Mouse (Mus musculus): ENCODE measurements around the gene Acot2. TPM values are rescaled to one million over a fixed set of nuclear protein-coding genes. Genes with fewer than 3 reads are reported as not detected.
A peak's percentile ranks its signal among the peaks of the same experiment; 100 is the strongest.
"Not testable (repeated sequence)": the region's sequence is repeated elsewhere in the genome, so short reads cannot be mapped to it uniquely, and the experiment has no call there.

Acot2 gene
- polyA plus RNA-seq, 1 experiment: not detected

- H3K27ac ChIP-seq (ENCODE audit: insufficient read depth, low read depth, low read length): no peak overlapping the region
- 67% methylated on average over 3 of the region's 3 CpGs for WGBS
- H3K4me1 ChIP-seq (ENCODE audit: control insufficient read depth, insufficient read depth, low read length): peaks cover 12% of the 10 kb centered on the region
- 0 out of 2 replicates have a peak overlapping the region, but pooled peaks have one; percentile 52 for H3K4me3 ChIP-seq (ENCODE audit: insufficient read depth, low read depth, low read length)
- TF ChIP-seq POLR2A (IDR thresholded peaks at IDR 0.05; ENCODE audit: insufficient read depth, low read depth, low read length): no peak
- no peak for TF ChIP-seq CTCF (IDR thresholded peaks at IDR 0.05; ENCODE audit: insufficient read depth, low read depth, low read length)
These were observed 22.5 kb downstream of the Acot2 start for GRCm38 (mm10) chr12:84010201-84010600.

GRCm38 (mm10) chr12:84011251-84012040, 23.8 kb downstream of the Acot2 start:
- TF ChIP-seq POLR2A (IDR thresholded peaks at IDR 0.05; ENCODE audit: insufficient read depth, low read depth, low read length): no peak
- no peak for TF ChIP-seq CTCF (IDR thresholded peaks at IDR 0.05; ENCODE audit: insufficient read depth, low read depth, low read length)
- H3K4me1 ChIP-seq (ENCODE audit: control insufficient read depth, insufficient read depth, low read length): peaks cover 12% of the 10 kb centered on the region
- 10% methylated on average over 12 of the region's 12 CpGs for WGBS
- no peak overlapping the region for H3K4me3 ChIP-seq (ENCODE audit: insufficient read depth, low read depth, low read length)
- H3K27ac ChIP-seq (ENCODE audit: insufficient read depth, low read depth, low read length): peak overlapping the region; percentile 34

- Histone ChIP-seq H3K4me1 (ENCODE audit: control insufficient read depth, insufficient read depth, low read length) (peaks cover 12% of the 10 kb centered on the region), H3K27ac (ENCODE audit: insufficient read depth, low read depth, low read length) (no peak overlapping the region), H3K4me3 (ENCODE audit: insufficient read depth, low read depth, low read length) (no peak overlapping the region)
- WGBS: 65% methylated on average over 6 of the region's 6 CpGs
- TF ChIP-seq CTCF (IDR thresholded peaks at IDR 0.05; ENCODE audit: insufficient read depth, low read depth, low read length) (no peak), POLR2A (IDR thresholded peaks at IDR 0.05; ENCODE audit: insufficient read depth, low read depth, low read length) (no peak)
These were observed 25.5 kb downstream of the Acot2 start for GRCm38 (mm10) chr12:84013130-84013529.

- WGBS: 87% methylated on average over 7 of the region's 7 CpGs
- TF ChIP-seq POLR2A (IDR thresholded peaks at IDR 0.05; ENCODE audit: insufficient read depth, low read depth, low read length) (no peak), CTCF (IDR thresholded peaks at IDR 0.05; ENCODE audit: insufficient read depth, low read depth, low read length) (no peak)
- no peak overlapping the region for H3K4me3 ChIP-seq (ENCODE audit: insufficient read depth, low read depth, low read length)
- H3K27ac ChIP-seq (ENCODE audit: insufficient read depth, low read depth, low read length): no peak overlapping the region
- H3K4me1 ChIP-seq (ENCODE audit: control insufficient read depth, insufficient read depth, low read length): peaks cover 12% of the 10 kb centered on the region
These were observed 26.0 kb downstream of the Acot2 start for GRCm38 (mm10) chr12:84013701-84014100.

GRCm38 (mm10) chr12:84020528-84020927, 32.9 kb downstream of the Acot2 start:
- not testable (repeated sequence) for H3K4me3 ChIP-seq (ENCODE audit: insufficient read depth, low read depth, low read length); H3K27ac ChIP-seq (ENCODE audit: insufficient read depth, low read depth, low read length); H3K4me1 ChIP-seq (ENCODE audit: control insufficient read depth, insufficient read depth, low read length)
- WGBS: 25% methylated on average over 7 of the region's 7 CpGs

GRCm38 (mm10) chr12:84022266-84022665, 34.6 kb downstream of the Acot2 start:
- WGBS: 94% methylated on average over 4 of the region's 4 CpGs
- not testable (repeated sequence) for H3K4me1 ChIP-seq (ENCODE audit: control insufficient read depth, insufficient read depth, low read length); H3K4me3 ChIP-seq (ENCODE audit: insufficient read depth, low read depth, low read length); H3K27ac ChIP-seq (ENCODE audit: insufficient read depth, low read depth, low read length)

GRCm38 (mm10) chr12:84023052-84023745, 35.5 kb downstream of the Acot2 start:
- Histone ChIP-seq H3K27ac (ENCODE audit: insufficient read depth, low read depth, low read length) (no peak overlapping the region), H3K4me3 (ENCODE audit: insufficient read depth, low read depth, low read length) (no peak overlapping the region), H3K4me1 (ENCODE audit: control insufficient read depth, insufficient read depth, low read length) (no peaks in the 10 kb centered on the region)
- TF ChIP-seq POLR2A (IDR thresholded peaks at IDR 0.05; ENCODE audit: insufficient read depth, low read depth, low read length): no peak
- TF ChIP-seq CTCF (IDR thresholded peaks at IDR 0.05; ENCODE audit: insufficient read depth, low read depth, low read length): no peak
- WGBS: 88% methylated on average over 9 of the region's 9 CpGs

- H3K27ac ChIP-seq (ENCODE audit: insufficient read depth, low read depth, low read length): no peak overlapping the region
- TF ChIP-seq CTCF (IDR thresholded peaks at IDR 0.05; ENCODE audit: insufficient read depth, low read depth, low read length) (no peak), POLR2A (IDR thresholded peaks at IDR 0.05; ENCODE audit: insufficient read depth, low read depth, low read length) (no peak)
- H3K4me1 ChIP-seq (ENCODE audit: control insufficient read depth, insufficient read depth, low read length): no peaks in the 10 kb centered on the region
- 86% methylated on average over 7 of the region's 7 CpGs for WGBS
- no peak overlapping the region for H3K4me3 ChIP-seq (ENCODE audit: insufficient read depth, low read depth, low read length)
These were observed 38.2 kb downstream of the Acot2 start for GRCm38 (mm10) chr12:84025888-84026287.

- WGBS: 59% methylated on average over 3 of the region's 3 CpGs
- H3K27ac ChIP-seq (ENCODE audit: insufficient read depth, low read depth, low read length); H3K4me1 ChIP-seq (ENCODE audit: control insufficient read depth, insufficient read depth, low read length); H3K4me3 ChIP-seq (ENCODE audit: insufficient read depth, low read depth, low read length): not testable (repeated sequence)
These were observed 40.7 kb downstream of the Acot2 start for GRCm38 (mm10) chr12:84028328-84028727.

GRCm38 (mm10) chr12:84029043-84029442, 41.4 kb downstream of the Acot2 start:
- H3K4me3 ChIP-seq (ENCODE audit: insufficient read depth, low read depth, low read length); H3K27ac ChIP-seq (ENCODE audit: insufficient read depth, low read depth, low read length); H3K4me1 ChIP-seq (ENCODE audit: control insufficient read depth, insufficient read depth, low read length): not testable (repeated sequence)
- WGBS: 98% methylated on average over 1 of the region's 1 CpGs
